Mouse (Mus musculus) induced T-regulatory cell, adult 2 months (primary cell): Measurements from ENCODE around the gene Nadk2.

Source experiments
- DNase-seq: peaks from one replicate; pipeline ENCODE4 v3.0.0-alpha.2; 2012; ENCODE audit warnings: low read depth

Gene Nadk2

GRCm38 (mm10) chr15:9087895-9088682 is 17.0 kb downstream of the Nadk2 start:
- DNase-seq = no peak

- no peak for DNase-seq
These were observed 17.6 kb downstream of the Nadk2 start for GRCm38 (mm10) chr15:9088683-9089072.

DNA sequence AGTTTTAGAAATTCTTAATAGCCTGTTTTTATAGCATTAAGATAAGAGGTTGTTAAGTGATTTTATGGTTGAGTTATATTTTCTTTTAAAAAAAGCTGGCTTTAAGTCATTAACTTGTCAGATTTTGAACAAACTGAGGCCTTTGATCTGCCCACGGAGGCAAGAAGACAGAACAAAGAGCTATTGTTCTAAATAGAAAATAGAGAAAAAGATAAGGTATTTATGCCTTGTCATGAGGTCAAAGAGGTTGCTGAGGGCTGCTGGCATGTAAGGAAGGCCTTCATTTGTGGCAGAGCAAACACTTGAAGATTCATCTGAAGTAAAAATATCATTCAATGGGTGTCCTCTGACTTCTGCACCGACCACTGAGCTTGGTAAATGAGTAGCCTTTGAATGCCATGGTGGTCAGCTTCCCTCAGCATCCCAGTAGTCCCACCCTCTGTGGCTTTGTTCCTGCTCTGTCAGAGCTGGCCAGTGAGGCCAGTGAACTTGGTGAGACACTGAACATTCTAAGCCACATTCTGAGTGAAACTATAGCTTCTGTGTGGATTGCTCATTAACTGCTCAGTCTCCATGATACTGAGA is 18.2 kb downstream of the Nadk2 start:
- DNase-seq = no peak

GRCm38 (mm10) chr15:9090662-9091061 is 19.6 kb downstream of the Nadk2 start:
- no peak for DNase-seq

GRCm38 (mm10) chr15:9093598-9094365 is 22.7 kb downstream of the Nadk2 start:
- no peak for DNase-seq

DNA sequence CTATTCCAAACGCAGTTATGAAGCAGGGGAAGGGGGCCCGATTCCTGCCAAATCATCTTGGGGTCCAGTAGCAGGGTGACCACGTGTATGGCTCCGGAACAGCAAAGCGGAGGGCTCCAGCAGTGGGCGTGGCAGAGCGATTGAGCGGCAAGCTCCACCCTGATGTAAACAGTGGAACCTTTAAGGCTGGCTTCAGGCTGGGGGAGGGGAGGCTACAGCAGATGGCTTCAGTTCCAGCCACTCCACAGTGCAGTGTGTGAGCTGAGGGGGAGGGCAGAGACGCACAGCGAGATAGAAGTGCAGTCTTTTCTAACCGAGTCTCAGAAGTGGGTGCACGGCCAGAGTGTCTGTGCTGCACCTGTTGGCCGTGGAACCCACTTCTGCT is 23.3 kb downstream of the Nadk2 start:
- no peak for DNase-seq

GRCm38 (mm10) chr15:9096865-9097264 is 25.8 kb downstream of the Nadk2 start:
- no peak for DNase-seq

GRCm38 (mm10) chr15:9100446-9101077 is 29.5 kb downstream of the Nadk2 start:
- no peak for DNase-seq

- DNase-seq = no peak
These were observed 35.4 kb downstream of the Nadk2 start for GRCm38 (mm10) chr15:9106303-9107074.

DNA sequence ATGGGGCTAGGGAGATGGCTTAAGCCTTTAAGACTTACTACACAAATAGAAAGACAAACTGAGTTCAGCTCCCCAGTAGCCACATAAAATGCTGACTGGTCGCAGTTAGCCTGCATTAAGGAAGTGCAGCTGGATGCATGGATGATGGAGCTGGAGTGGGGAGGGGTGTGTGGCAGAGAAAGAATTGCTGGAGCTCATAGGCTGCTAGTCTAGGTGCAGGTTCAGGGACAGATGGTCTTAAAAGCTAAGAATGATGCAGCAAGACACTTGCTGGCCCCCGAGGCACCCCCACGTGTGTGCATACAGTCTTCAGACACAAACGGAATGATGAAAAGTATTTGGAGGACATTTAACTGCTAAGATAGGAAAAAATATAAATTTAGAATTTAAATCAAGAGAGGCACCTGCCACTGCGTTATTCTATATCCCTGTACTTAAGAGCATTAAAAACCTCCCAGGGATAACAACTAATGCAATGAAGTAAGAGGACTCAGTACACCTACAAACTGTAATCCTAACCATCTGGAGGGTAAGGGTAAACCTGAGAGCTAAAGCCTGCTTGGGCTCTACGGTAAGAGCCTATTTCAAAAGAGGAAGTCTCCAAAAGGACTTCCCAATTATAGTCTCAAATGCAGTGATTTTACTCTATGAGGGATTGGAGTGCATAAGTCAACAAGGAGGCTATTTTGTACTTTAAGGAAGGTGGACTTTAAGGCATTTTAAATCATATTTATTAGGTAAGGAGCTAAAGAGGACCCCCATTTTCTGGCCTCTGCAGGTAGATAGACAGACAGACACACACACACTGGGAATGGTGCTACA is 39.7 kb downstream of the Nadk2 start:
- DNase-seq = no peak

DNA sequence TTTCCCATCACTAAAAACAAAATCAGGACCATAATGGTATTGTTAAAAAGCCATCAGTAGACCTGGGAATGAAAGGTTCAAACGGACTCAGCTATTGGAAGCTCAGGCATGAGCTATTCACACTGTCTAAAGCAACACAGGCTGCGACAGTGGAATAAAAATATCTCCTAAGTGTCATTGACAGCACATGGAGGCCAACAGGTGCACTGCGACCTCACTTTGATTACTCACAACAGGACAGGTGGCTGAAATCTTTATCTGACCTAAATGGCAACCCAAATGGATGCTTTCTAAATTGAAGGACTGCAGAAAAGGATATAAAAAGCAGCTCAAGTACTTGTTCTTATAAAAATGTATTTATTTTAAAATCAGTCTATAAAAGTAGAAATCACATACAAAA is 40.6 kb downstream of the Nadk2 start:
- no peak for DNase-seq

DNA sequence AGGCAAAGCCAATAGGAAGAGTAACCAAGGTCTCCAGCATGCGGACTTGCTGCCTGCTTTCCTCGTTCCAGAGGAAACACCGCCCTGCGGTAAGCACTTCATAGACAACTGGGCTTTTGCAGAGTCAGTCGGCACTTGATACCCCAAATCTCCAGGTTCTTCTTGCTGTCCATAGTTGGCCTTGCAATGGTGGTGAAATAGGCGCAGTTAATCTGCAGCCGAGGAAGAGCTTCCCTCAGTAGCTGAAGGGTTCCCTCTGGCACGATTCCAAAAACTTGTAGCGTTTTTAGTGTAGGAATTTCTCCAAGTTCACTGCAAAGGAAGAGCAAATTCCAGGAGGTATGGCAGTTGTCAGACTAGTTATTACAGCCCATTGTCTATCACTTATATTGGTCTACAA is 42.5 kb downstream of the Nadk2 start:
- DNase-seq = no peak

GRCm38 (mm10) chr15:9114131-9114530 is 43.1 kb downstream of the Nadk2 start:
- DNase-seq = no peak

GRCm38 (mm10) chr15:9114599-9114998 is 43.5 kb downstream of the Nadk2 start:
- no peak for DNase-seq

GRCm38 (mm10) chr15:9118852-9119251 is 47.8 kb downstream of the Nadk2 start:
- no peak for DNase-seq

GRCm38 (mm10) chr15:9120081-9120480 is 49.0 kb downstream of the Nadk2 start:
- DNase-seq = peak; percentile 70

DNA sequence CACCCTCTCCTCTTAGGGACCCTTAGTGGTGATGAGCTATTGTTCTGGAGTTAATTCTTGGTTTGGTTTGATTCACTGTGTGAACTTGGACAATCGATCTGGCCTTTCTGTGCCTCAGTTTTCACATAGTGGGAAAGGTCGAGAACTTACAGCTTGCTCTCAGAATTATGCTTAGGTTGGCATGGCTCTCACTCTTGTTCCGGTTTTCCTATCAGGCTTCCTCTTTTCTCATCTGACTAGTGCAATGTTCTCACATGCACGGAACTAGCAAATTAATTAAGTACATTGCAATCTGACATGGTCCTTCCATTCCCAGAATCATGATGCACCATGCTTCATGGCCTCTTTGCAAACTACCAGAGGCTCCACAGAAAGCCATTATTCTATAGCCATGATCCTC is 51.9 kb downstream of the Nadk2 start:
- no peak for DNase-seq

DNA sequence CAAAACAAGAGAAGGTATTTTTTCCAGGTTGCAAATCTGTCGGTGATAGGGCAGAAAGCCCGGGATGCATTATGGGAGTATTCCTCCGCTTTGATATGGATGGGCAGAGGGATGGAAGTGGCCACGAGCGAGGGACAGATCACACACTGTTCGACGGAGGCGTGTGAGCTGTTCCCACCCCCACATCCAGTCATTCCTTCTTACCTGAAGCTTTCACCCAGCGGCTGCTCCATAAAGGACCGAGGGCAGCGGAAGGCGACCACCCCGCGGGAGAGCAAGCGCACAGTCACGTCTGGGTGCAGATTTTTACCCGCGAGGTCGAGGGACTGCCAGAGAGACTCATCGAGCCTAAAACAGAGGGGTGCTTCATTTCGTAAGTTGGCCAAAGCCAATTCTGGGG is 53.8 kb downstream of the Nadk2 start:
- DNase-seq = no peak

- DNase-seq = no peak
These were observed 56.2 kb downstream of the Nadk2 start for GRCm38 (mm10) chr15:9127051-9127791.

GRCm38 (mm10) chr15:9130772-9131498 is 59.9 kb downstream of the Nadk2 start:
- no peak for DNase-seq
